Mouse (Mus musculus) kidney, adult 9 months (tissue): ENCODE data around the gene Igfbp3.

Experiments used
- DNase-seq: peaks from one replicate; pipeline ENCODE4 v3.0.0; 2022

The Igfbp3 gene

GRCm38 (mm10) chr11:7210343-7210742 lies 3.4 kb downstream of the Igfbp3 start:
- DNase-seq, result peak; percentile 81

GRCm38 (mm10) chr11:7203846-7204245 lies 9.9 kb downstream of the Igfbp3 start:
- no peak for DNase-seq

GRCm38 (mm10) chr11:7202206-7202605 lies 11.5 kb downstream of the Igfbp3 start:
- DNase-seq, result no peak

- DNase-seq, result no peak
Measured at GRCm38 (mm10) chr11:7200393-7200783, 13.3 kb downstream of the Igfbp3 start.

- peak; percentile 58 for DNase-seq
Measured at GRCm38 (mm10) chr11:7199736-7200392, 13.9 kb downstream of the Igfbp3 start.

GRCm38 (mm10) chr11:7198481-7199256 lies 15.1 kb downstream of the Igfbp3 start:
- DNase-seq, result no peak

- DNase-seq, result peak; percentile 36
Measured at GRCm38 (mm10) chr11:7198006-7198405, 15.7 kb downstream of the Igfbp3 start.

GRCm38 (mm10) chr11:7197491-7197941 lies 16.2 kb downstream of the Igfbp3 start, which contains the start of gene Igfbp1:
Gene Igfbp1 (plus strand): TSS chr11:7197782.
- DNase-seq, result peak; percentile 88

GRCm38 (mm10) chr11:7195312-7195685 lies 18.4 kb downstream of the Igfbp3 start:
- DNase-seq, result no peak

GRCm38 (mm10) chr11:7194432-7195311 lies 19.1 kb downstream of the Igfbp3 start:
- no peak for DNase-seq

- no peak for DNase-seq
Measured at GRCm38 (mm10) chr11:7193134-7193533, 20.6 kb downstream of the Igfbp3 start.

GRCm38 (mm10) chr11:7192710-7193109 lies 21.0 kb downstream of the Igfbp3 start:
- no peak for DNase-seq

- no peak for DNase-seq
Measured at GRCm38 (mm10) chr11:7188469-7188868, 25.3 kb downstream of the Igfbp3 start, which contains the start of gene Gm11985. Gene Gm11985 (minus strand): TSS chr11:7188569.

GRCm38 (mm10) chr11:7187472-7187871 lies 26.3 kb downstream of the Igfbp3 start:
- no peak for DNase-seq

- no peak for DNase-seq
Measured at GRCm38 (mm10) chr11:7184420-7184819, 29.3 kb downstream of the Igfbp3 start.

- no peak for DNase-seq
Measured at GRCm38 (mm10) chr11:7182409-7183042, 31.2 kb downstream of the Igfbp3 start.

GRCm38 (mm10) chr11:7179276-7179675 lies 34.4 kb downstream of the Igfbp3 start:
- DNase-seq, result no peak

- DNase-seq, result no peak
Measured at GRCm38 (mm10) chr11:7178724-7179123, 35.0 kb downstream of the Igfbp3 start.

GRCm38 (mm10) chr11:7173664-7174063 lies 40.1 kb downstream of the Igfbp3 start:
- peak; percentile 84 for DNase-seq

- DNase-seq, result no peak
Measured at GRCm38 (mm10) chr11:7169645-7170044, 44.1 kb downstream of the Igfbp3 start.

GRCm38 (mm10) chr11:7164416-7164815 lies 49.3 kb downstream of the Igfbp3 start:
- DNase-seq, result no peak

GRCm38 (mm10) chr11:7161502-7162174 lies 52.1 kb downstream of the Igfbp3 start:
- DNase-seq, result peak; percentile 61
